Mouse (Mus musculus) stomach, embryonic 14.5 days (tissue): ENCODE data around the gene Cfap65. TPM values are rescaled to one million over a fixed set of nuclear protein-coding genes. Genes with fewer than 3 reads are reported as not detected.

Experiments
- microRNA counts: library from miRNA; unstranded; fragments of <30 nt; microRNA quantifications from one replicate; lab custom pipeline; 2016
- microRNA-seq: library from miRNA; unstranded; fragments of <30 nt; microRNA quantifications from one replicate; pipeline ENCODE4, GENCODE M21; 2016
- polyA plus RNA-seq: library from polyadenylated mRNA; unstranded; fragments of >200 nt; fragmentation: Nextera tagmentation; extraction: Ambion mirVana; gene quantifications from 2 replicates; pipeline ENCODE4 v1.2.1, GENCODE M21; 2014

Cfap65 gene
- polyA plus RNA-seq, 1 experiment from 2014 or later = not detected

MicroRNAs within 50 kb of the gene (microRNA counts, 519-probe panel; counts per million panel counts)
- microRNA mmu-miR-375 (lab: Ali Mortazavi, UCI) = 3,725 counts per million, percentile 75 among the panel's probes with 10 or more counts

Small RNA genes lying within 50 kb of the gene (microRNA-seq; reads per million reads assigned to microRNA genes)
- 7,228 reads per million, percentile 91 among the genes with 10 or more reads in this experiment for gene Mir375

Other genes with a start within 250 kb of the Cfap65 start
- 7.1 and 10.6 TPM in 2 replicates for gene Cyp27a1, start 222.0 kb downstream of the Cfap65 start, polyA plus RNA-seq
- 0.12 and 0.21 TPM in 2 replicates for gene Prkag3, start 186.4 kb downstream of the Cfap65 start, polyA plus RNA-seq
- gene Wnt6, start 163.7 kb downstream of the Cfap65 start, polyA plus RNA-seq = 0.97 and 1.9 TPM in 2 replicates
- gene Wnt10a, start 144.1 kb downstream of the Cfap65 start, polyA plus RNA-seq = 2.0 and 3.1 TPM in 2 replicates
- 0.33 and 0.46 TPM in 2 replicates for gene Cdk5r2, start 80.7 kb downstream of the Cfap65 start, polyA plus RNA-seq
- 1.2 TPM in 1 of 2 replicates, not detected in the other for gene Fev, start 50.2 kb downstream of the Cfap65 start, polyA plus RNA-seq
- 0.36 and 0.38 TPM in 2 replicates for gene Cryba2, start 42.5 kb downstream of the Cfap65 start, polyA plus RNA-seq
- 29.2 and 30.2 TPM in 2 replicates for gene Ihh, start 16.1 kb upstream of the Cfap65 start, polyA plus RNA-seq
- 7.2 and 9.7 TPM in 2 replicates for gene Nhej1, start 189.6 kb upstream of the Cfap65 start, polyA plus RNA-seq
- gene Slc23a3, start 198.3 kb upstream of the Cfap65 start, polyA plus RNA-seq = 0.42 and 0.91 TPM in 2 replicates
- 37.1 and 40.5 TPM in 2 replicates for gene Cnppd1, start 207.1 kb upstream of the Cfap65 start, polyA plus RNA-seq
- 47.7 and 51.8 TPM in 2 replicates for gene Retreg2, start 207.2 kb upstream of the Cfap65 start, polyA plus RNA-seq
- gene Zfand2b, start 233.0 kb upstream of the Cfap65 start, polyA plus RNA-seq = 41.0 and 43.4 TPM in 2 replicates
- gene Abcb6, start 244.8 kb upstream of the Cfap65 start, polyA plus RNA-seq = 12.9 and 19.4 TPM in 2 replicates